Mouse (Mus musculus) heart, postnatal 0 days (tissue): ENCODE measurements around the gene Xlr5b. TPM values are rescaled to one million over a fixed set of nuclear protein-coding genes. Genes with fewer than 3 reads are reported as not detected.

Source experiments
- polyA plus RNA-seq: library from polyadenylated mRNA; unstranded; fragments of >200 nt; fragmentation: Nextera tagmentation; extraction: Ambion mirVana; gene quantifications from 2 replicates; pipeline ENCODE4 v1.2.1, GENCODE M21; 2015
- total RNA-seq: library from RNA; depleted of rRNA; stranded (reverse); fragments of >200 nt; gene quantifications from 2 replicates; pipeline ENCODE4 v1.2.3, GENCODE M21; 2014; ENCODE audit warnings: low replicate concordance; rRNA removed

Xlr5b gene
- total and polyA plus RNA-seq, 2 experiments from 2014 or later, result not detected

Other genes starting within 250 kb of the Xlr5b start
- gene Cetn2, start 230.4 kb upstream of the Xlr5b start, total RNA-seq, result 16.8 and 24.7 TPM in 2 replicates
- gene Cetn2, start 230.4 kb upstream of the Xlr5b start, polyA plus RNA-seq, result 62.0 and 62.5 TPM in 2 replicates
- gene Nsdhl, start 230.2 kb upstream of the Xlr5b start, total RNA-seq, result 5.6 and 12.6 TPM in 2 replicates
- 11.8 and 12.7 TPM in 2 replicates for gene Nsdhl, start 230.2 kb upstream of the Xlr5b start, polyA plus RNA-seq
- gene Zfp185, start 161.5 kb upstream of the Xlr5b start, total RNA-seq, result 0.46 and 0.61 TPM in 2 replicates
- gene Zfp185, start 161.5 kb upstream of the Xlr5b start, polyA plus RNA-seq, result 1.5 TPM in 2 replicates
- gene Pnma5, start 111.7 kb upstream of the Xlr5b start, total RNA-seq, result not detected in 2 replicates
- gene Pnma5, start 111.7 kb upstream of the Xlr5b start, polyA plus RNA-seq, result not detected in 2 replicates
- not detected in 2 replicates for gene Pnma3, start 84.0 kb upstream of the Xlr5b start, total RNA-seq
- gene Pnma3, start 84.0 kb upstream of the Xlr5b start, polyA plus RNA-seq, result not detected in 2 replicates
- 0.23 TPM in 1 of 2 replicates, not detected in the other for gene Xlr4a, start 66.3 kb upstream of the Xlr5b start, total RNA-seq
- 2.2 TPM in 1 of 2 replicates, not detected in the other for gene Xlr4a, start 66.3 kb upstream of the Xlr5b start, polyA plus RNA-seq
- 9.2 TPM in 1 of 2 replicates, not detected in the other for gene Xlr3a, start 51.7 kb upstream of the Xlr5b start, total RNA-seq
- gene Xlr3a, start 51.7 kb upstream of the Xlr5b start, polyA plus RNA-seq, result 0.34 and 2.3 TPM in 2 replicates
- not detected in 2 replicates for gene Gm14685, start 31.7 kb upstream of the Xlr5b start, total RNA-seq
- not detected in 2 replicates for gene Gm14685, start 31.7 kb upstream of the Xlr5b start, polyA plus RNA-seq
- not detected in 2 replicates for gene DXBay18, start 654 bp downstream of the Xlr5b start, total RNA-seq
- not detected in 2 replicates for gene DXBay18, start 654 bp downstream of the Xlr5b start, polyA plus RNA-seq
- not detected in 2 replicates for gene Spin2d, start 28.2 kb downstream of the Xlr5b start, total RNA-seq
- not detected in 2 replicates for gene Spin2d, start 28.2 kb downstream of the Xlr5b start, polyA plus RNA-seq
- gene Xlr3b, start 43.4 kb downstream of the Xlr5b start, total RNA-seq, result 2.3 TPM in 1 of 2 replicates, not detected in the other
- gene Xlr3b, start 43.4 kb downstream of the Xlr5b start, polyA plus RNA-seq, result 1.0 and 4.1 TPM in 2 replicates
- not detected in 2 replicates for gene Xlr4b, start 65.5 kb downstream of the Xlr5b start, total RNA-seq
- 0.90 TPM in 1 of 2 replicates, not detected in the other for gene Xlr4b, start 65.5 kb downstream of the Xlr5b start, polyA plus RNA-seq
- gene F8a, start 79.5 kb downstream of the Xlr5b start, total RNA-seq, result 16.0 and 20.7 TPM in 2 replicates
- gene F8a, start 79.5 kb downstream of the Xlr5b start, polyA plus RNA-seq, result 12.3 and 12.4 TPM in 2 replicates
- not detected in 2 replicates for gene Xlr4c, start 94.3 kb downstream of the Xlr5b start, total RNA-seq
- 0.38 TPM in 1 of 2 replicates, not detected in the other for gene Xlr4c, start 94.3 kb downstream of the Xlr5b start, polyA plus RNA-seq
- not detected in 2 replicates for gene Xlr3c, start 116.6 kb downstream of the Xlr5b start, total RNA-seq
- gene Xlr3c, start 116.6 kb downstream of the Xlr5b start, polyA plus RNA-seq, result not detected in 2 replicates
- gene Xlr5a, start 144.2 kb downstream of the Xlr5b start, total RNA-seq, result not detected in 2 replicates
- not detected in 2 replicates for gene Xlr5a, start 144.2 kb downstream of the Xlr5b start, polyA plus RNA-seq
- not detected in 2 replicates for gene Xlr5c, start 144.2 kb downstream of the Xlr5b start, total RNA-seq
- not detected in 2 replicates for gene Xlr5c, start 144.2 kb downstream of the Xlr5b start, polyA plus RNA-seq
- gene Gm45015, start 188.0 kb downstream of the Xlr5b start, total RNA-seq, result not detected in 2 replicates
- gene Gm45015, start 188.0 kb downstream of the Xlr5b start, polyA plus RNA-seq, result not detected in 2 replicates
- gene Zfp275, start 193.8 kb downstream of the Xlr5b start, total RNA-seq, result 25.4 and 28.8 TPM in 2 replicates
- 3.2 and 3.3 TPM in 2 replicates for gene Zfp275, start 193.8 kb downstream of the Xlr5b start, polyA plus RNA-seq
- gene Gm18336, start 249.9 kb downstream of the Xlr5b start, total RNA-seq, result not detected in 2 replicates
- not detected in 2 replicates for gene Gm18336, start 249.9 kb downstream of the Xlr5b start, polyA plus RNA-seq